Mouse (Mus musculus) spleen, postnatal 10 days (tissue): ENCODE measurements around the gene Limk2.

ENCODE experiments used
- DNase-seq, 2 experiments: peaks; one replicate each; pipeline ENCODE4 v3.0.0; 2021 to 2022; ENCODE audit warnings: low spot score in 2 of 2

Gene Limk2

DNA sequence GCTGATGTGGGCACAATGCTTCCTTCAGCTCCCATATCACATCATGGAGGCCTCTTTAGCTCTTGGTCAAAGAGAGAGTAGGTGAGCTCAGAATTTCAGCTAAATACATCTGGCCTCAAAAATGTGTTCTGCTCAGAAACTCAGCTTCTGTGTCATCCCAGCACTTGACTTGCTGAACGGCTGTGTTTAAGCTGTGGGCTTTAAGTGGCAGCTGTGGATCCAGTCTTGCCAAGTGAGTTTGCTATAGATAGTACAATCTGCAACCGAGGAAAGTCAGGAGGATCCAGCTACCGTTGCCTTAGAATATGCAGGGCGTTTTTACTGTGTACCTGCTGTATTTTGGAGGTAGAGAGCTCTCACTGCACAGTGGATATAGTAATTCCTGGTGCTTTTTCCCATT, 106.6 kb downstream of the Limk2 start:
- no peak for DNase-seq

DNA sequence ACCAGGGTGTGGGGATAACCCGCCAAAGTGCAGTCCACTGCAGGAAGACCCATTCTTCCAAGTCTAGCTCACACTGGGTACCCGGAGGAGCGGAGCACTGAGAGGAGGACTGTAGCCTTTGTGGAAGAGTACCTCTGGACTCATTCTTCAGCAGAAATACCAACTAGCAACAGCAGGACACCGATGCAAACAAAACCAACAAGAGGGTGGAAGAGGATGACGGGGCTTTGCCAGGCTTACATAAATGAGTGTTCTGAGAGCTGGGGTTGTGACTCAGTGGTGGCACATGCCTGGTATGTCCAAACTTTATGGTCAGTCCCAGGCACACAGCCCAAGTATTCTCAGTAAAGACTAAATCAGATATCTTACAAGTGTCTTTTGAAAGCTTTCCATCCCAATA, 107.9 kb downstream of the Limk2 start:
- no peak for DNase-seq

DNA sequence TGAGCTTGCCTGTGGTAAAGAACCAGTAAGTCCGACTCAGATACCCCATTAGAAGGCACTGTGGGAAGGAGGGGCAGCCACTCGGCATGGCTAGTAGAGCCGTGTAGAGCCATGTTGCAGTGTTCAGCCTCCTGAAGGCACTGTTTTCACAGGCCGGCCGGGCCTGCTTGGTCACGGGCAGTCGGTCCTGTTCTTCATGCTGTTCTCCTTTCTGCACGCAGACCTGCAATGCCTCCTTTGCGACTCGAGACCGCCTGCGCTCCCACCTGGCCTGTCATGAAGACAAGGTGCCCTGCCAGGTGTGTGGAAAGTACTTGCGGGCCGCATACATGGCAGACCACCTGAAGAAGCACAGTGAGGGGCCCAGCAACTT, 110.2 kb downstream of the Limk2 start:
- DNase-seq, result no peak

DNA sequence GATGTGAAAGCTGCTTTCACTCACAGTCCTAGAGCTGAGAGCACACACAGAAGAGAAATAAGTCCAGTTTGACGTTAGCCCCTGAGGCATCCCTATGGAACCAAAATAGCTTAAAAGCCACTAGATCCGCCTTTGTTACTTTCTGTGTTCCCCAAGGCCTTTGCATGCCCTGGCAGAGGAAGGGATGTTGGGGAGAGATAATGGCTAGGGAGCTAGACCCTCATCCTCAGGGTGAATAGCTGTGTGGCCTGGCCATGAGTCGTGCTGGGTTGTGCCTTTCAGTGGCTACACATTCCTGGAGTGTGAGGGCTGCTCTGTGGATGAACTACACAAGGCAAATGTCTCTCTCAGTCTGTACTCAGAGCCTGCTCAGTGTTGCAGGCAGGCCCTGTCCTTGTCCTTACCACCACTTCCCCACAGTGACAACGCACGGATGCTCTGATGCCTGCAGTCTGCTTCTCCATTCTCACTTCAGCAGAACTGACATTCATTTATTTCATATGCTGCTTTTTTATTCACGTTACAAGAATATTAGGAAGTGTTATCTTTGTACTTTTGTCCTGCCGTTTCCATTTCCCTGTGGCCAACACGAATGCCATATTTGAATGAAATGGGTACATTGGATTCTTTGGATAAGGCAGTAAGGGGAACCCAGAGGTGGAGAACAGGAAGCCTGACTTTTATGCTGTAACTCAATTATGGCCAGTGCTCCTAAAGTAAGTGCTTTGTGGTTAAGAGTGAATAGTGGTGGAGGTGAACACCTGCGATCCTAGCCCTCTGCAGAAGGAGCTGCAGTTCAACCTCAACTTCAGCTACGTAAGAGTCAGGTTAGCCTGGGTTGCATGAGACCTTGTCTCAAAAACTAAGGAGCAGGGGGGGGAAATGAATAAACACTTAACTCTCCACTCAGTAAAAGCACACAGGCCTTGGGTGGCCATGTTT, 110.8 kb downstream of the Limk2 start:
- DNase-seq, result no peak

DNA sequence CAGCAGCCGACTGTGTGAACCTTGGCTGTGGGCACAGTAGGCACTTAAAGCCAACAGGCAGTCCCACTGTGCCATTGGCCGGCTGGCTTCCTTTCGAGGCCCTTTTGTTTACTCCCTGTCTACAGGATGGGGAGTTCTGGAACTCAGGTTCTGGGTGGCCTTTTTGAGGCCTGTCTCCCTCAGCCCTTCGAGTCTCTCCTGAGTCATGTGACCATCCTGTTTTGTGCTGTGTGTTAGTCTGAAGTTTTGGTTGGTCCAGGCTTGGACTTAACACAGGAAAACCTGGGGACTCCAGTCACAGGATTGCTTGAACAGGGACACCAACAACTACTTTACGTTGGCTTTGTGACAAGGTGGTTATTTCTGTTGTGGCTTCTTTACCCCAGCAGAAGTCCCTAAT, 112.9 kb downstream of the Limk2 start:
- no peak for DNase-seq

DNA sequence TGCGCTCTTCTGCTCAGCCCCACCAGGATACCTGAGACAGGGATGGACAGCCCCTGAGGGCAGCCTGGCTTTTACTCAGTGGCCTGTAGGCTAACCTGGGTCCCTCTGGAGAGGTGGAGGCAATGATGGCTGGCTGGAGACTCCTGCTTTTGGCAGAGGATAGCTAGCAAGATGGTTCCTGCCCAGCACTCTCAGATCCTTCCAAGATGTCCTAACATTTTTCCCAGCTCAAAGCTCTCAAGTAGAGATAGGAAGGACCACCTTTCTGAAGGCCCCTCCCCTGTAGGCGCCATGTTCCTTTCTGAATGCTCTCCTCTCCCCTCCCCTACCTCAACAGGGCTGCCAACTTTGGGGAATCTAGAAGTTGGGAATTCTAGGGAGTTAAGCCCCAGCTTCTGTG, 114.3 kb downstream of the Limk2 start:
- no peak for DNase-seq
